Mouse (Mus musculus) lung, adult 2 months (tissue): ENCODE data around the gene Trpm8.

Source experiments
- CTCF ChIP-seq: fragments of 200-500 bp; IDR thresholded peaks from 2 replicates; pipeline ENCODE4 v1.5.1; 2011; ENCODE audit warnings: mild to moderate bottlenecking, low read length, control low read depth; ENCODE audit not compliant: insufficient read depth
- POLR2A ChIP-seq: fragments of 200-500 bp; IDR thresholded peaks from 2 replicates; pipeline ENCODE4 v1.6.1; 2011; ENCODE audit warnings: low read depth, mild to moderate bottlenecking, control low read depth, low read length, borderline replicate concordance; ENCODE audit errors: extremely low read depth

GRCm38 (mm10) chr1:88232664-88233380 is 44.6 kb upstream of the Trpm8 start:
- TF ChIP-seq CTCF (no peak), POLR2A (no peak)
